Mouse (Mus musculus): ENCODE measurements around the gene Cpvl. TPM values are rescaled to one million over a fixed set of nuclear protein-coding genes. Genes with fewer than 3 reads are reported as not detected.

The Cpvl gene
- polyA plus RNA-seq, 1 experiment from 2014 or later = not detected

GRCm38 (mm10) chr6:53904703-53905395 is 73.6 kb downstream of the Cpvl start:
- no peak overlapping the region for H3K4me2 ChIP-seq (replicated peaks)
- peaks cover under 1% of the 10 kb centered on the region; the same call in 1 of the 2 replicates for H3K27me3 ChIP-seq
- no peaks in the 10 kb centered on the region for H3K36me3 ChIP-seq
- H3K9ac ChIP-seq (replicated peaks) = no peak overlapping the region
- H3K4me1 ChIP-seq = peaks cover 25% of the 10 kb centered on the region
- ATAC-seq (ENCODE audit: low FRiP score, low read depth) = no peak
- H3K9me3 ChIP-seq = no peaks in the 10 kb centered on the region
- 89% methylated on average over 4 of the region's 4 CpGs for WGBS
- no peak overlapping the region for H3K4me3 ChIP-seq
- H3K27ac ChIP-seq (replicated peaks) = peak overlapping the region; percentile 20

DNA sequence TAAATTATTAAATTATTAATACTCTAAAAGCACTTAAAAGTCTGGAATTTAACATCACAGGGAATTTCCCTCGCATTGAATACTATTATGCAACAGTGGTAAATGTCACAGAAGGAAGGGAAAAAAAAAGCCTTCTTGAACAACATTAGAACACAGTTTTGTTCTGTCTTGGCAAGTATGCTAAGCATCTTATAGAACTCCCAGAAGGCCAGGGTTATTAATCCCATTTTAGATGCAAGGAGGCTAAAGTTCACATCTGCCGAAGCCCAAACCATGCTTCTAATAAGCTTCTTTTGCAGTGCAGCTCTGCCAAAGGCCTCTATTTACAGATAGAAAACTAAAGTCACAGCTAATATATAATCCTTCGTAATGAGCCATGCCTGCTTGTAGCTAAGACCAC is 74.3 kb downstream of the Cpvl start:
- 40% methylated on average over 3 of the region's 3 CpGs for WGBS
- Histone ChIP-seq H3K27me3 (peaks cover 5% of the 10 kb centered on the region; the same call in 1 of the 2 replicates), H3K9ac (replicated peaks) (no peak overlapping the region), H3K9me3 (no peaks in the 10 kb centered on the region), H3K4me3 (no peak overlapping the region), H3K36me3 (no peaks in the 10 kb centered on the region), H3K4me2 (replicated peaks) (no peak overlapping the region), H3K27ac (replicated peaks) (peak overlapping the region; percentile 20; the same call in 1 of the 2 replicates), H3K4me1 (peaks cover 19% of the 10 kb centered on the region)
- ATAC-seq (ENCODE audit: low FRiP score, low read depth) = no peak

- Histone ChIP-seq H3K9ac (replicated peaks) (no peak overlapping the region), H3K4me2 (replicated peaks) (no peak overlapping the region), H3K4me3 (no peak overlapping the region), H3K4me1 (peaks cover 17% of the 10 kb centered on the region), H3K9me3 (no peaks in the 10 kb centered on the region), H3K27ac (replicated peaks) (no peak overlapping the region), H3K36me3 (no peaks in the 10 kb centered on the region), H3K27me3 (peaks cover 5% of the 10 kb centered on the region; the same call in 1 of the 2 replicates)
- no peak for ATAC-seq (ENCODE audit: low FRiP score, low read depth)
- 86% methylated on average over 8 of the region's 8 CpGs for WGBS
Measured at GRCm38 (mm10) chr6:53901741-53902140, 76.7 kb downstream of the Cpvl start.

DNA sequence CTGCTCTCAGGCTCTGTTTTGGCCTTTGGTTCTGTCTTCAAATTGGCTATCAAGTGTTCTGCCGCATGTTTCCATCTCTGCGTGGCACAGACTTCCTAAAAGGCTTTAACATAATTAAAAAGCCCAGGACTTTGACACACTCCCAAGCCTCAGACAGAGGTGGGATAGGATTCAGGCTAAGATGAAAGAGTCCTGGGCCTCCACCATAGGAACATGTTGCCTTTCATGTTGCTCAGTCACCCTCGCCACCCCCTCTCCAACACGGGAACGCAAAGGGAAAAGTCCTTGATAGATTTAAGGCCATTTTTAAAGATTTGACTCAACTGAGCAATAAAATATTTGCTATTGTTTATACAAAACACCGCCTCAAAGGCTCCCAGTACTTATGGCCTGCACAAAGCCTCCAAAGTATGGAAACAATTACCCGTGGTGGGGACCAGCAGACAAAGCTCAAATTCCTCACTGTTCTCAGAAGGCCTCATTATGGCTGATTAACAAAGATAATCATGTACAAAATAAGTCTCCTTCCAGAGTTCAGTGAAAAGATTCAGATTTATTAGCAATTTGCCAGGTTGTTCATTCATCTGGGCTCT is 80.5 kb downstream of the Cpvl start:
- no peak for ATAC-seq (ENCODE audit: low FRiP score, low read depth)
- H3K4me3 ChIP-seq = no peak overlapping the region
- H3K27ac ChIP-seq (replicated peaks) = no peak overlapping the region
- H3K9me3 ChIP-seq = no peaks in the 10 kb centered on the region
- peaks cover 5% of the 10 kb centered on the region; the same call in 1 of the 2 replicates for H3K27me3 ChIP-seq
- no peaks in the 10 kb centered on the region for H3K36me3 ChIP-seq
- WGBS = 38% methylated on average over 7 of the region's 7 CpGs
- no peak overlapping the region for H3K4me2 ChIP-seq (replicated peaks)
- peaks cover 7% of the 10 kb centered on the region; the same call in 1 of the 2 replicates for H3K4me1 ChIP-seq
- H3K9ac ChIP-seq (replicated peaks) = no peak overlapping the region

GRCm38 (mm10) chr6:53897126-53897525 is 81.3 kb downstream of the Cpvl start:
- Histone ChIP-seq H3K4me2 (replicated peaks) (no peak overlapping the region), H3K36me3 (no peaks in the 10 kb centered on the region), H3K27ac (replicated peaks) (no peak overlapping the region), H3K9ac (replicated peaks) (no peak overlapping the region), H3K27me3 (peaks cover 5% of the 10 kb centered on the region; the same call in 1 of the 2 replicates), H3K4me3 (no peak overlapping the region), H3K9me3 (no peaks in the 10 kb centered on the region), H3K4me1 (peaks cover 7% of the 10 kb centered on the region; the same call in 1 of the 2 replicates)
- WGBS = 96% methylated on average over 6 of the region's 6 CpGs
- no peak for ATAC-seq (ENCODE audit: low FRiP score, low read depth)

GRCm38 (mm10) chr6:53893731-53894130 is 84.7 kb downstream of the Cpvl start:
- Histone ChIP-seq H3K4me3 (no peak overlapping the region), H3K4me1 (peaks cover 7% of the 10 kb centered on the region; the same call in 1 of the 2 replicates), H3K27me3 (0 out of 2 replicates have a peak, but pooled peaks cover 3% of the 10 kb centered on the region), H3K9ac (replicated peaks) (no peak overlapping the region), H3K27ac (replicated peaks) (no peak overlapping the region), H3K36me3 (no peaks in the 10 kb centered on the region), H3K9me3 (no peaks in the 10 kb centered on the region), H3K4me2 (replicated peaks) (no peak overlapping the region)
- no peak for ATAC-seq (ENCODE audit: low FRiP score, low read depth)
- 88% methylated on average over 3 of the region's 3 CpGs for WGBS

DNA sequence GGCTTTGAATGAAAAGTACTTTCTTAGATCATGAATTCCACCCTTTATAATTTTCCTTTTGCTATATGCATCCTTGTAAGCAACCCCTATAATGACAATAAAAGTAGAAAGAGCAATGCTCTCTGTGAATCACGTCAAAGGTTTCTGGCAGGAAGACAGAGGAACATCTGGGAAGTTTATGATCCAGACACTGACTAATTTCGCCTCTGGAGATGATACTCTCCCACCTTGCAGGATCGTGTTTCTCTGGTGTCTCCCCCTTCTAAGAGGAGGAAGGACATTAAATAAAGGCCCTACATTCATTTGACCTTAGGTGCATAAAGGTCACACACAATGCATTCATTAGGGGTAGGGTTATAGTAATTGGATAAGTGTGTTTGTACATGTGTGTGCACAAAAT is 87.4 kb downstream of the Cpvl start:
- H3K27me3 ChIP-seq = 0 out of 2 replicates have a peak, but pooled peaks cover 3% of the 10 kb centered on the region
- 73% methylated on average over 3 of the region's 3 CpGs for WGBS

GRCm38 (mm10) chr6:53884931-53885330 is 93.5 kb downstream of the Cpvl start:
- Histone ChIP-seq H3K4me1 (peaks cover 15% of the 10 kb centered on the region), H3K4me3 (no peak overlapping the region), H3K9ac (replicated peaks) (no peak overlapping the region), H3K4me2 (replicated peaks) (no peak overlapping the region), H3K36me3 (no peaks in the 10 kb centered on the region), H3K27me3 (0 out of 2 replicates have a peak, but pooled peaks cover 3% of the 10 kb centered on the region), H3K27ac (replicated peaks) (no peak overlapping the region), H3K9me3 (no peaks in the 10 kb centered on the region)
- ATAC-seq (ENCODE audit: low FRiP score, low read depth) = no peak
- WGBS = 72% methylated on average over 4 of the region's 4 CpGs

More for the DNA sequence above, 87.4 kb downstream of the Cpvl start:
- no peaks in the 10 kb centered on the region for H3K9me3 ChIP-seq
- no peaks in the 10 kb centered on the region for H3K4me1 ChIP-seq
- no peak overlapping the region for H3K4me3 ChIP-seq
- ATAC-seq (ENCODE audit: low FRiP score, low read depth) = no peak
- no peak overlapping the region for H3K9ac ChIP-seq (replicated peaks)
- H3K4me2 ChIP-seq (replicated peaks) = no peak overlapping the region
- H3K36me3 ChIP-seq = no peaks in the 10 kb centered on the region
- no peak overlapping the region for H3K27ac ChIP-seq (replicated peaks)

GRCm38 (mm10) chr6:53884496-53884895 is 94.0 kb downstream of the Cpvl start:
- 93% methylated on average over 8 of the region's 8 CpGs for WGBS
- no peaks in the 10 kb centered on the region for H3K36me3 ChIP-seq
- 0 out of 2 replicates have a peak, but pooled peaks cover 3% of the 10 kb centered on the region for H3K27me3 ChIP-seq
- H3K27ac ChIP-seq (replicated peaks) = no peak overlapping the region
- ATAC-seq (ENCODE audit: low FRiP score, low read depth) = no peak
- no peak overlapping the region for H3K4me3 ChIP-seq
- no peaks in the 10 kb centered on the region for H3K9me3 ChIP-seq
- H3K9ac ChIP-seq (replicated peaks) = no peak overlapping the region
- no peak overlapping the region for H3K4me2 ChIP-seq (replicated peaks)
- peaks cover 15% of the 10 kb centered on the region for H3K4me1 ChIP-seq

- no peak overlapping the region for H3K4me3 ChIP-seq
- peaks cover 15% of the 10 kb centered on the region for H3K4me1 ChIP-seq
- no peak for ATAC-seq (ENCODE audit: low FRiP score, low read depth)
- no peaks in the 10 kb centered on the region for H3K27me3 ChIP-seq
- H3K9me3 ChIP-seq = no peaks in the 10 kb centered on the region
- 85% methylated on average over 7 of the region's 7 CpGs for WGBS
- H3K27ac ChIP-seq (replicated peaks) = no peak overlapping the region
- H3K4me2 ChIP-seq (replicated peaks) = no peak overlapping the region
- H3K9ac ChIP-seq (replicated peaks) = no peak overlapping the region
- H3K36me3 ChIP-seq = no peaks in the 10 kb centered on the region
Measured at GRCm38 (mm10) chr6:53883405-53883804, 95.1 kb downstream of the Cpvl start.

GRCm38 (mm10) chr6:53881623-53882022 is 96.8 kb downstream of the Cpvl start:
- H3K27ac ChIP-seq (replicated peaks) = no peak overlapping the region
- H3K4me3 ChIP-seq = no peak overlapping the region
- ATAC-seq (ENCODE audit: low FRiP score, low read depth) = no peak

GRCm38 (mm10) chr6:53881235-53881606 is 97.2 kb downstream of the Cpvl start:
- H3K27ac ChIP-seq (replicated peaks) = peak overlapping the region; percentile 21; the same call in 1 of the 2 replicates
- ATAC-seq (ENCODE audit: low FRiP score, low read depth) = no peak
- H3K36me3 ChIP-seq = no peaks in the 10 kb centered on the region
- H3K9ac ChIP-seq (replicated peaks) = no peak overlapping the region
- peak overlapping the region; percentile 27 for H3K4me3 ChIP-seq
- no peaks in the 10 kb centered on the region for H3K9me3 ChIP-seq
- H3K4me1 ChIP-seq = peaks cover 15% of the 10 kb centered on the region
- no peaks in the 10 kb centered on the region for H3K27me3 ChIP-seq
- H3K4me2 ChIP-seq (replicated peaks) = peak overlapping the region; percentile 44
- 12% methylated on average over 5 of the region's 5 CpGs for WGBS

More at GRCm38 (mm10) chr6:53881623-53882022, 96.8 kb downstream of the Cpvl start:
- no peaks in the 10 kb centered on the region for H3K9me3 ChIP-seq
- H3K9ac ChIP-seq (replicated peaks) = no peak overlapping the region
- peak overlapping the region; percentile 44; the same call in 1 of the 2 replicates for H3K4me2 ChIP-seq (replicated peaks)
- peaks cover 15% of the 10 kb centered on the region for H3K4me1 ChIP-seq
- H3K36me3 ChIP-seq = no peaks in the 10 kb centered on the region
- WGBS = 17% methylated on average over 10 of the region's 10 CpGs
- H3K27me3 ChIP-seq = no peaks in the 10 kb centered on the region

Data from midbrain, embryonic 12.5 days (tissue).